Mouse (Mus musculus) embryonic facial prominence, embryonic 11.5 days (tissue): Measurements from ENCODE around the gene Tas1r1. TPM values are rescaled to one million over a fixed set of nuclear protein-coding genes. Genes with fewer than 3 reads are reported as not detected.
A peak's percentile ranks its signal among the peaks of the same experiment; 100 is the strongest.

ENCODE experiments used
- ATAC-seq: fragments of 200-750 bp; cut with Nextera tagmentation; replicated peaks from 2 replicates; pipeline ENCODE4 v1.8.0; 2017; ENCODE audit warnings: low read depth; ENCODE audit not compliant: insufficient number of reproducible peaks, low FRiP score, low TSS enrichment
- DNase-seq: peaks from one replicate; pipeline ENCODE4 v3.0.0-alpha.2; 2015; ENCODE audit warnings: low spot score
- H3K27ac ChIP-seq: fragments of 300-500 bp; sonication (generic); replicated peaks from 2 replicates; pipeline ENCODE4 v1.5.1; 2014; ENCODE audit warnings: mild to moderate bottlenecking, low read depth, low read length, control low read depth
- H3K27me3 ChIP-seq: fragments of 300-500 bp; sonication (generic); 2 replicates; pipeline ENCODE4 v1.6.1; 2014; ENCODE audit warnings: mild to moderate bottlenecking, low read length, moderate library complexity, mixed read lengths; ENCODE audit not compliant: control insufficient read depth, insufficient read depth
- H3K36me3 ChIP-seq: fragments of 300-500 bp; sonication (generic); replicated peaks from 2 replicates; pipeline ENCODE4 v1.6.1; 2014; ENCODE audit warnings: low read depth, mild to moderate bottlenecking, low read length, moderate library complexity, mixed read lengths; ENCODE audit not compliant: control insufficient read depth, insufficient read depth
- H3K4me1 ChIP-seq: fragments of 300-500 bp; sonication (generic); 2 replicates; pipeline ENCODE4 v1.6.1; 2014; ENCODE audit warnings: low read length, mixed read lengths; ENCODE audit not compliant: control insufficient read depth, insufficient read depth
- H3K4me2 ChIP-seq: fragments of 300-500 bp; sonication (generic); 2 replicates; pipeline ENCODE4 v1.6.1; 2014; ENCODE audit warnings: low read depth, mild to moderate bottlenecking, control low read depth, low read length, moderate library complexity
- H3K4me3 ChIP-seq: fragments of 300-500 bp; sonication (generic); 2 replicates; pipeline ENCODE4 v1.5.1; 2014; ENCODE audit warnings: low read depth, low read length, control low read depth
- H3K9ac ChIP-seq: fragments of 300-500 bp; sonication (generic); replicated peaks from 2 replicates; pipeline ENCODE4 v1.6.1; 2014; ENCODE audit warnings: mild to moderate bottlenecking, control low read depth, low read length
- H3K9me3 ChIP-seq: fragments of 300-500 bp; sonication (generic); replicated peaks from 2 replicates; pipeline ENCODE4 v1.6.1; 2016; ENCODE audit warnings: mild to moderate bottlenecking, low read length, inconsistent platforms, mixed read lengths; ENCODE audit not compliant: control insufficient read depth
- WGBS: fragments of 180-500 bp; shearing (Covaris S2); extraction: QIAGEN DNeasy Blood & Tissue Kit; methylation state at CpG from one replicate; pipeline ENCODE4 v1.1.7; 2014; 5-methylcytosine and 5-hydroxymethylcytosine counted together
- polyA plus RNA-seq: library from polyadenylated mRNA; unstranded; fragments of >200 nt; fragmentation: Nextera tagmentation; extraction: Ambion mirVana; gene quantifications from 2 replicates; pipeline ENCODE4 v1.2.1, GENCODE M21; 2014

The Tas1r1 gene
- polyA plus RNA-seq, 1 experiment from 2014 or later, result 0.55 TPM

DNA sequence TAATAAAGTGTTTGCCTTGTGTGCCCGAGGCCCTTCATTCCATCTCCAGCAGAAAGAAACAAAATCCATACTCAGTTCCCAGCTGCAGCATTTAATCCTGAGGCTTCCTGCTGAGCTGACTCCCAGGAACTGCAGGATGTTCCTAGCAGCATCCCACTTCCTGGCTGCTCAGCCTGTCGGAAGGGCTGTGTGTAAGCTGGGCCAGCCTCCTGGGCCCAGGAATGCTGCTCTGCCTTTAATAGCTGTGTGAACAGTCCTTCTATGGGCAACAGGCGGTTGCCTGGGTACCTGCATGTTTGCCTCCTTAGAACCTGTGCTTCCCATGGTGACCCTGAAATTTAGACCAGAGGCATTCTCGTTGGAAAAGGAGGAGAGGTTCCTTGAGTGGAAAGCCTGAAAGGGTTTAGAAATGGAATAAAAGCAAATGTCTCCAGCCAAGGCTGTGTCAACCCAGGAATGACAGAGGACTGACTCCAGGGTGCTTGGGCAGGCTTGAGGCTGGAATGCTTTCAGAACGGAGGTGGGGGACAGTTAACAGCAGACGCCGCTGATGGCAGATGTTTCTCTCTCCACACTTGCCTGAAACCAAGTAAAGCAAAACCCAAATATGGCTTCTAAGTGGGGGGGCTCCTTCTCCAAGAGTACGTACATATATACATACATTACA is 30.8 kb downstream of the Tas1r1 start:
- no peaks in the 10 kb centered on the region for H3K9me3 ChIP-seq
- WGBS, result 7% methylated on average over 8 of the region's 8 CpGs
- DNase-seq (no peak), ATAC-seq (no peak)
- no peaks in the 10 kb centered on the region for H3K36me3 ChIP-seq
- peak overlapping the region; percentile 73 for H3K4me3 ChIP-seq
- peak overlapping the region; percentile 23 for H3K9ac ChIP-seq
- no peak overlapping the region for H3K27ac ChIP-seq
- peaks cover 4% of the 10 kb centered on the region for H3K4me1 ChIP-seq
- H3K4me2 ChIP-seq, result peak overlapping the region; percentile 100
- no peaks in the 10 kb centered on the region; the same call in 1 of the 2 replicates for H3K27me3 ChIP-seq

GRCm38 (mm10) chr4:152006812-152007211 is 31.6 kb downstream of the Tas1r1 start:
- 17% methylated on average over 3 of the region's 3 CpGs for WGBS
- no peak for DNase-seq
- H3K4me1 ChIP-seq, result peaks cover 4% of the 10 kb centered on the region

DNA sequence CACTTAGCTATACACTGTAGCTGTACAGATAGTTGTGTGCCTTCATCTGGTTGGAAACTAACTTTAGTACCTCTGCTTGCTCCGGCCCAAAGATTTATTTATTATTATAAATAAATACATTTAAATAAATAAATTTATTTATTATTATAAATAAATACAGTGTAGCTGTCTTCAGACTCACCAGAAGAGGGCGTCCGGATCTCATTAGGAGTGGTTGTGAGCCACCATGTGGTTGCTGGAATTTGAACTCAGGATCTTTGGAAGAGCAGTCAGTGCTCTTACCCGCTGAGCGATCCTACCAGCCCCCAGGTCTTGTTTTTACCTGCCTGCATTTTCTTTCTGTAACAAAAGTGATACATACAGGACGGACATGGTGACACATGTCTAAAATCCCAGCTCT is 32.2 kb downstream of the Tas1r1 start:
- Histone ChIP-seq H3K4me3 (no peak overlapping the region), H3K9me3 (no peaks in the 10 kb centered on the region), H3K9ac (no peak overlapping the region), H3K27ac (no peak overlapping the region), H3K27me3 (no peaks in the 10 kb centered on the region; the same call in 1 of the 2 replicates), H3K4me1 (peaks cover 4% of the 10 kb centered on the region), H3K36me3 (no peaks in the 10 kb centered on the region), H3K4me2 (no peak overlapping the region)
- DNase-seq (no peak), ATAC-seq (no peak)
- WGBS, result 78% methylated on average over 6 of the region's 6 CpGs

More at GRCm38 (mm10) chr4:152006812-152007211, 31.6 kb downstream of the Tas1r1 start:
- no peak overlapping the region for H3K9ac ChIP-seq
- H3K27me3 ChIP-seq, result no peaks in the 10 kb centered on the region; the same call in 1 of the 2 replicates
- no peak for ATAC-seq
- no peaks in the 10 kb centered on the region for H3K36me3 ChIP-seq
- no peak overlapping the region for H3K4me3 ChIP-seq
- no peak overlapping the region for H3K27ac ChIP-seq
- H3K9me3 ChIP-seq, result no peaks in the 10 kb centered on the region
- no peak overlapping the region for H3K4me2 ChIP-seq

DNA sequence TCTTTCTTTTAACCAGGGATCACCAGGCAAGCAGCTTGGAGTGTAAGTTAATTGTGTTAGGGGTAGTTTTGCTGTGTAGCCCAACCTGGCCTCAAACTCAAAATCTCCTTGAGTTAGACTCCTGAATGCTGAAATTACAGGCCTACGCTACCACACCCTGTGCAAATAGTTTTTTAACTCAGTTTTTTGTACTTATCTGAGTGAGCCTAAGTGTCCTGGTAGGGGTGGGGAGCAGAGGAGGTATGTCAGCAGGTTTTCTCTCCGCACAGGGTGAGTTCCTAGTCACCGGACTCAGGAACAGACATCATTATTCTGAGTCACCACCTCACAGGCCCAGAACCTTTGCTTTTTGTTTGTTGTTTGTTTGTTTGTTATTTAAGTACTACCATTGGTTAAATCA is 36.3 kb downstream of the Tas1r1 start:
- DNase-seq (no peak), ATAC-seq (no peak)
- Histone ChIP-seq H3K36me3 (no peaks in the 10 kb centered on the region), H3K27me3 (no peaks in the 10 kb centered on the region), H3K9ac (no peak overlapping the region), H3K4me3 (no peak overlapping the region), H3K4me1 (no peaks in the 10 kb centered on the region), H3K27ac (no peak overlapping the region), H3K9me3 (no peaks in the 10 kb centered on the region), H3K4me2 (no peak overlapping the region)
- WGBS, result 91% methylated on average over 3 of the region's 3 CpGs

GRCm38 (mm10) chr4:152001335-152001734 is 37.0 kb downstream of the Tas1r1 start:
- H3K9me3 ChIP-seq, result no peaks in the 10 kb centered on the region
- no peaks in the 10 kb centered on the region for H3K4me1 ChIP-seq
- no peak overlapping the region for H3K27ac ChIP-seq
- 69% methylated on average over 4 of the region's 4 CpGs for WGBS
- no peak overlapping the region for H3K9ac ChIP-seq
- no peak overlapping the region for H3K4me2 ChIP-seq
- H3K4me3 ChIP-seq, result no peak overlapping the region
- ATAC-seq, result no peak
- no peaks in the 10 kb centered on the region for H3K36me3 ChIP-seq
- H3K27me3 ChIP-seq, result no peaks in the 10 kb centered on the region
- no peak for DNase-seq

- Histone ChIP-seq H3K27me3 (no peaks in the 10 kb centered on the region), H3K36me3 (no peaks in the 10 kb centered on the region), H3K4me3 (no peak overlapping the region), H3K27ac (no peak overlapping the region), H3K4me1 (no peaks in the 10 kb centered on the region), H3K9ac (no peak overlapping the region), H3K4me2 (no peak overlapping the region), H3K9me3 (no peaks in the 10 kb centered on the region)
- ATAC-seq (no peak), DNase-seq (no peak)
- WGBS, result 47% methylated on average over 4 of the region's 4 CpGs
Measured at GRCm38 (mm10) chr4:152000906-152001305, 37.5 kb downstream of the Tas1r1 start.

DNA sequence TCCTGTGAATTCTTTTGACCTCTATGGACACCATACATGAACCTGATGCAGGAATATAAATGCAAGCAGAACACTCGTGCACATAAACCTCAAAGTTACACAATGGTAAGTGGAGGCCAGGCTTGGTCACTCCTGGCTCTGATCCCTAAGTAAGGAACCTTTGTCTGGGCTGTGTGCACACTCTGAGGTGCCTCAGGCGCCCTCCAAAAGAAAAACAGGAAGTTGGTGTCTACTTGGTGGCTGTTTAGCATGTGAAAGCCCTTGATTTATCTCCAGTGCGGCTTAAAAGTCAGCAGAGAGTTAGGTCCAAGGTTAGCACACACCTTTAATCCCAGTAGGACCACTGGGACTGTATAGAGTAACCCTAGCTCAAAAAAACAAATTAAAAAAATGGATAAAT is 38.9 kb downstream of the Tas1r1 start:
- WGBS, result 39% methylated on average over 3 of the region's 3 CpGs
- Histone ChIP-seq H3K4me2 (no peak overlapping the region), H3K9ac (no peak overlapping the region), H3K27me3 (no peaks in the 10 kb centered on the region), H3K4me3 (no peak overlapping the region), H3K4me1 (peaks cover under 1% of the 10 kb centered on the region; the same call in 1 of the 2 replicates), H3K36me3 (no peaks in the 10 kb centered on the region), H3K9me3 (no peaks in the 10 kb centered on the region), H3K27ac (no peak overlapping the region)
- DNase-seq, result no peak
- ATAC-seq, result no peak

GRCm38 (mm10) chr4:151997701-151998100 is 40.7 kb downstream of the Tas1r1 start:
- Histone ChIP-seq H3K4me1 (peaks cover 4% of the 10 kb centered on the region), H3K27me3 (no peaks in the 10 kb centered on the region), H3K36me3 (no peaks in the 10 kb centered on the region; the same call in 1 of the 2 replicates), H3K27ac (no peak overlapping the region), H3K9ac (no peak overlapping the region), H3K9me3 (no peaks in the 10 kb centered on the region), H3K4me3 (0 out of 2 replicates have a peak overlapping the region, but pooled peaks have one; percentile 5), H3K4me2 (no peak overlapping the region)
- DNase-seq (no peak), ATAC-seq (no peak)
- 67% methylated on average over 3 of the region's 3 CpGs for WGBS
